Mouse (Mus musculus) G1E-ER4 (cell line): ENCODE measurements around the gene Nwd1. TPM values are rescaled to one million over a fixed set of nuclear protein-coding genes. Genes with fewer than 3 reads are reported as not detected.

ENCODE experiments used
- GATA1 ChIP-seq: IDR thresholded peaks from one replicate; pipeline ENCODE4 v1.8.0; 2012; ENCODE audit warnings: low read length, inconsistent platforms
- polyA plus RNA-seq: library from polyadenylated mRNA; stranded (reverse); fragments of >175 nt; gene quantifications from 2 replicates; pipeline ENCODE4 v1.2.3, GENCODE M21; 2012

Nwd1 gene
- polyA plus RNA-seq, 1 experiment: 0.01 TPM

- no peak for TF ChIP-seq GATA1
Measured at GRCm38 (mm10) chr8:72680133-72680532, 33.6 kb downstream of the Nwd1 start.

- no peak for TF ChIP-seq GATA1
Measured at GRCm38 (mm10) chr8:72682051-72682687, 35.7 kb downstream of the Nwd1 start.

GRCm38 (mm10) chr8:72683010-72683521 is 36.6 kb downstream of the Nwd1 start:
- no peak for TF ChIP-seq GATA1

- no peak for TF ChIP-seq GATA1
Measured at GRCm38 (mm10) chr8:72698349-72698926, 51.9 kb downstream of the Nwd1 start.

- no peak for TF ChIP-seq GATA1
Measured at GRCm38 (mm10) chr8:72712569-72712968, 66.1 kb downstream of the Nwd1 start.

GRCm38 (mm10) chr8:72716594-72716993 is 70.1 kb downstream of the Nwd1 start:
- no peak for TF ChIP-seq GATA1

- no peak for TF ChIP-seq GATA1
Measured at GRCm38 (mm10) chr8:72720541-72720940, 74.0 kb downstream of the Nwd1 start.

GRCm38 (mm10) chr8:72722769-72723650 is 76.5 kb downstream of the Nwd1 start, which contains the start of gene Sin3b:
TSS of gene Sin3b (plus strand) at chr8:72723285.
- no peak for TF ChIP-seq GATA1

GRCm38 (mm10) chr8:72723651-72724001 is 77.1 kb downstream of the Nwd1 start:
- no peak for TF ChIP-seq GATA1

GRCm38 (mm10) chr8:72728636-72729035 is 82.1 kb downstream of the Nwd1 start:
- no peak for TF ChIP-seq GATA1

GRCm38 (mm10) chr8:72735001-72735400 is 88.5 kb downstream of the Nwd1 start:
- TF ChIP-seq GATA1: no peak

- no peak for TF ChIP-seq GATA1
Measured at GRCm38 (mm10) chr8:72736868-72737267, 90.4 kb downstream of the Nwd1 start.

- TF ChIP-seq GATA1: no peak
Measured at GRCm38 (mm10) chr8:72746061-72746460, 99.5 kb downstream of the Nwd1 start.

- TF ChIP-seq GATA1: no peak
Measured at GRCm38 (mm10) chr8:72749846-72750245, 103.3 kb downstream of the Nwd1 start.

- no peak for TF ChIP-seq GATA1
Measured at GRCm38 (mm10) chr8:72750266-72750665, 103.8 kb downstream of the Nwd1 start.

GRCm38 (mm10) chr8:72751126-72751525 is 104.6 kb downstream of the Nwd1 start:
- TF ChIP-seq GATA1: no peak
